ENCODE assay signal across 7 mouse cellular contexts in the genomic region with DNA sequence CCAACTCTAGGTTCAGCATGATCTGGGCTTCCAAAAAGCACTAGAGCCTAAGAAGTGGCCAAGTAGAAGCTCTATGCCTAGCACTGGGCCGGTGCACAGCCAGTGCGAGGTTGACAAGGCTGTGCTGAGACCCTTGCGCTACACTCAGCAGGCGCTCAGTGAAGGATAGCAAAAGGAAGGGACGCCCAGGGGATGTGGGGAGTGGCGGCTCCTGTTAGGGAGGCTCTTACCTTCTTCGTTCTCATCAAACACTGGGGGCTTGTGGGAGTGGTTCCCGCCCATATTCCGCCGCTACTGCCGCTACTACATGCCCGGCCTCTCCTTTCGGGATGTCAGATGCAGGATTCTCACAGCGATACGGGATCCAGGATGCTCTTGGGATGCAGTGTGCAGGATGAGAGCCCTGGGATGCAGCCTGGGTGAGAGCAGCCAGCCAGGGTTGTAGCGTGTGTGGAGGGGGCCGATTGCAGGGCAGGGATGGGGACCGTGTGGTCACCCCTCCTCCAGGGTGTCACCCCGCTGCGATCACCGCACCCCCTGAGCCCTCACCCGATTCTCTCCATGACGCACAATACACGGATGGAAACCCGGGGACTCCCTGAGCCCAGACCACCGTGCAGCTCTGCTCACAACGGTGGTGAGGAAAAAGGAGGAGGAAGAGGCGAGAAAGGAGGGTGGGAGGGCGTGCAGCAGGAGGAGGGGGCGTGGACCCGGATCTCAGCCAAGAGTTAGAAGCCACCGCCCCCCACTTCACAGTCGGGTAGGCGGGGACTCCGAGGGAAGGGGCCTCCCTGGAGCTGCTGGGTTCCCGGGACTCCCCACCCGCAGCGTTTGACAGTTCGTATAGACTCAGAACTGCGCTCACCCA. TPM values are rescaled to one million over a fixed set of nuclear protein-coding genes. Genes with fewer than 3 reads are reported as not detected.
DNase-seq lines count a peak whose midpoint lies in the region; ATAC-seq and TF ChIP-seq lines count a peak whose summit lies in the region.

Gene Stk32b, minus strand, starts transcription at position 667 of the 868 bp plus-strand sequence.

- in situ Hi-C loops in ES-E14 (cut with MboI; ENCODE audit: low sequenced_read_pairs in 2 of 2, unreplicated experiment in 2 of 2): loop anchor here in 1 of 2 experiments (25.0 kb wide), 1 partner anchor 429 kb away; no protein-coding TSS in a partner anchor

- peak within 1 kb of the TSS; percentile 49 for H3K4me2 ChIP-seq in liver, embryonic 12.5 days

- peak; percentile 54 for DNase-seq in ES-E14 (ENCODE audit: low read depth, low spot score)
- DNase-seq in kidney, adult 11 months: peak; percentile 39
- DNase-seq in retina, postnatal 1 day: peak; percentile 80

- ATAC-seq in frontal cortex, adult (ENCODE audit: low TSS enrichment): peak; percentile 35
- no peak for ATAC-seq in liver, embryonic 12.5 days
- no peak for ATAC-seq in monocyte, adult 5-6 weeks (replicated peaks; ENCODE audit: insufficient number of reproducible peaks, low FRiP score, low TSS enrichment, poor library complexity, severe bottlenecking)

- H3K27ac ChIP-seq in ES-E14 (ENCODE audit: insufficient read depth, low read depth, low read length, poor library complexity, severe bottlenecking): no peak within 1 kb of the TSS
- no peak within 1 kb of the TSS for H3K27ac ChIP-seq in liver, embryonic 12.5 days

- H3K4me1 ChIP-seq in E14TG2a.4 (replicated peaks; ENCODE audit: low read depth, low read length): peaks cover 15% of the 10 kb centered on the region
- no peaks in the 10 kb centered on the region for H3K4me1 ChIP-seq in ES-E14 (ENCODE audit: control insufficient read depth in 2 of 2, insufficient read depth in 2 of 2, low read length in 2 of 2, poor library complexity in 1 of 2)
- H3K4me1 ChIP-seq in liver, embryonic 12.5 days: no peaks in the 10 kb centered on the region

- H3K36me3 ChIP-seq in E14TG2a.4 (ENCODE audit: insufficient read depth, low read length) (no peaks in the 10 kb centered on the region), ES-E14 (ENCODE audit: control insufficient read depth, insufficient read depth, low read length, poor library complexity, severe bottlenecking) (no peaks in the 10 kb centered on the region)
- no peaks in the 10 kb centered on the region for H3K36me3 ChIP-seq in liver, embryonic 12.5 days

- H3K27me3 ChIP-seq in E14TG2a.4 (ENCODE audit: insufficient read depth, low read length): peaks cover 58% of the 10 kb centered on the region
- peaks cover 49% of the 10 kb centered on the region for H3K27me3 ChIP-seq in liver, embryonic 12.5 days (replicated peaks)

- H3K9me3 ChIP-seq in E14TG2a.4 (ENCODE audit: low read length) (peaks cover 14% of the 10 kb centered on the region), ES-E14 (ENCODE audit: control insufficient read depth, insufficient read depth, low read depth, low read length) (no peaks in the 10 kb centered on the region)
- no peaks in the 10 kb centered on the region for H3K9me3 ChIP-seq in liver, embryonic 12.5 days (replicated peaks)

- no peak within 1 kb of the TSS for H3K9ac ChIP-seq in ES-E14 (ENCODE audit: insufficient read depth, low read depth, low read length, poor library complexity, severe bottlenecking)
- H3K9ac ChIP-seq in liver, embryonic 12.5 days: no peak within 1 kb of the TSS

- no peak for TF ChIP-seq CTCF in E14TG2a.4 (conservative IDR thresholded peaks at IDR 0.05; ENCODE audit: low read length)

- H3K4me3 ChIP-seq in E14TG2a.4 (replicated peaks; ENCODE audit: low read length) (peak within 1 kb of the TSS; percentile 79), ES-E14 (ENCODE audit: insufficient read depth in 1 of 2, low read depth in 1 of 2, low read length in 2 of 2, poor library complexity in 1 of 2, severe bottlenecking in 1 of 2) (peak within 1 kb of the TSS; percentile 55)
- H3K4me3 ChIP-seq in liver, embryonic 12.5 days: peak within 1 kb of the TSS; percentile 26

- 2% methylated on average over 40 of the region's 40 CpGs for WGBS in liver, embryonic 12.5 days (ENCODE audit: insufficient replicate concordance)

TF ChIP-seq in ES-E14, 5 proteins besides CTCF, POLR2A, EP300 and RAD21:
- TF ChIP-seq CHD2 (IDR thresholded peaks at IDR 0.05; ENCODE audit: low read depth, low read length) (no peak), ZNF384 (IDR thresholded peaks at IDR 0.05; ENCODE audit: low read depth, low read length) (no peak), MAFK (IDR thresholded peaks at IDR 0.05; ENCODE audit: insufficient read depth, low read depth, low read length) (no peak), HCFC1 (IDR thresholded peaks at IDR 0.05; ENCODE audit: borderline replicate concordance, insufficient read depth, low read length) (no peak), ZC3H11A (IDR thresholded peaks at IDR 0.05; ENCODE audit: borderline replicate concordance, low read depth, low read length) (no peak)

RNA-seq across cellular contexts. Expression of gene Stk32b, which starts in this region (rescaled TPM):
- 0.11 and 0.13 TPM in 2 replicates for total RNA-seq in ES-E14 (2012; rRNA removed)
- polyA plus RNA-seq in liver, embryonic 12.5 days (2016; fragmentation: Nextera tagmentation; extraction: Ambion mirVana): 0.17 and 0.25 TPM in 2 replicates
- total RNA-seq in monocyte, adult 5-6 weeks (2017): not detected in 3 replicates

Comparison
In these comparisons a context has a peak if more than half of its experiments do, and no peak if none do; other contexts are left out.
1. Peak in DNase-seq and H3K4me3 ChIP-seq in ES-E14; RNA of the gene not detected or under 1 TPM.
2. H3K4me3 ChIP-seq: peak in every context shown above with its lines; median percentile 79 in E14TG2a.4; 55 in ES-E14; 26 in liver, embryonic 12.5 days.